Mouse (Mus musculus) embryonic facial prominence, embryonic 11.5 days (tissue): Measurements from ENCODE around the gene Rcsd1. TPM values are rescaled to one million over a fixed set of nuclear protein-coding genes. Genes with fewer than 3 reads are reported as not detected.

ENCODE experiments used
- microRNA-seq: library from miRNA; unstranded; fragments of <30 nt; microRNA quantifications from one replicate; pipeline ENCODE4, GENCODE M21; 2016; ENCODE audit warnings: borderline number of aligned reads
- polyA plus RNA-seq: library from polyadenylated mRNA; unstranded; fragments of >200 nt; fragmentation: Nextera tagmentation; extraction: Ambion mirVana; gene quantifications from 2 replicates; pipeline ENCODE4 v1.2.1, GENCODE M21; 2014

Rcsd1 gene
- polyA plus RNA-seq, 1 experiment from 2014 or later = 8.3 TPM

Small RNAs within 50 kb of the gene (microRNA-seq; reads per million reads assigned to microRNA genes)
- gene Gm44458 = not detected

Other genes starting within 250 kb of the Rcsd1 start
- gene Dcaf6, start 249.3 kb downstream of the Rcsd1 start, polyA plus RNA-seq = 9.4 and 12.2 TPM in 2 replicates
- 112 and 121 TPM in 2 replicates for gene Mpc2, start 249.1 kb downstream of the Rcsd1 start, polyA plus RNA-seq
- gene Adcy10, start 224.6 kb downstream of the Rcsd1 start, polyA plus RNA-seq = not detected in 2 replicates
- gene Mpzl1, start 75.2 kb downstream of the Rcsd1 start, polyA plus RNA-seq = 158 and 169 TPM in 2 replicates
- gene Creg1, start 54.0 kb upstream of the Rcsd1 start, polyA plus RNA-seq = 45.8 and 57.2 TPM in 2 replicates
- gene Cd247, start 78.9 kb upstream of the Rcsd1 start, polyA plus RNA-seq = 1.2 and 2.2 TPM in 2 replicates